Mouse (Mus musculus): ENCODE data around the gene Mup4.
A peak's percentile ranks its signal among the peaks of the same experiment; 100 is the strongest.
"Not testable (repeated sequence)": the region's sequence is repeated elsewhere in the genome, so short reads cannot be mapped to it uniquely, and the experiment has no call there.

Gene Mup4

GRCm38 (mm10) chr4:59960610-59961009 is at the start of gene Mup4:
Gene Mup4, minus strand, starts transcription at chr4:59960710.
- no peak for DNase-seq

- DNase-seq: not testable (repeated sequence)
Observed at GRCm38 (mm10) chr4:59997894-59998293, 37.4 kb upstream of the Mup4 start.

- DNase-seq: no peak
Observed at GRCm38 (mm10) chr4:59963405-59964344, 3.2 kb upstream of the Mup4 start, which contains the start of gene Mup6. Gene Mup6, plus strand, starts transcription at chr4:59964294.

DNA sequence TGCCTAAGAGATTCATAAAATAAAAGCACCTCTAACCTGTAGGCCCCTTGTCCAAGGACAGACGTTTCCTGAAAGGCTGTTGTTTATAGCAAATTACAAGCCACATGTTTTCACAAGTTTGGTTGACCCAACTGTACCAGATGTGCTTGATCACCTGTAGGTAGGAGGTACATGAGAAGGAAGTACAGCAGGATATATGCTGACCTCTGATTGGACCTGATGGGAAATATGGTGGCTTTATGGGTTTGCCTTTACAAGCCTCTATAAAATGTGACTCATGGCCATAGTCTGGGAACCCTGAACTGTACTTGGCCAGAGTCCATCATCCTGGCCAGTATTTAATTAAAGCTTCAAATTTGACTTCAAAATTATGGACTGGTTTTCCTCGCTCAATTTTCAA is 23.0 kb downstream of the Mup4 start:
- no peak for DNase-seq

DNA sequence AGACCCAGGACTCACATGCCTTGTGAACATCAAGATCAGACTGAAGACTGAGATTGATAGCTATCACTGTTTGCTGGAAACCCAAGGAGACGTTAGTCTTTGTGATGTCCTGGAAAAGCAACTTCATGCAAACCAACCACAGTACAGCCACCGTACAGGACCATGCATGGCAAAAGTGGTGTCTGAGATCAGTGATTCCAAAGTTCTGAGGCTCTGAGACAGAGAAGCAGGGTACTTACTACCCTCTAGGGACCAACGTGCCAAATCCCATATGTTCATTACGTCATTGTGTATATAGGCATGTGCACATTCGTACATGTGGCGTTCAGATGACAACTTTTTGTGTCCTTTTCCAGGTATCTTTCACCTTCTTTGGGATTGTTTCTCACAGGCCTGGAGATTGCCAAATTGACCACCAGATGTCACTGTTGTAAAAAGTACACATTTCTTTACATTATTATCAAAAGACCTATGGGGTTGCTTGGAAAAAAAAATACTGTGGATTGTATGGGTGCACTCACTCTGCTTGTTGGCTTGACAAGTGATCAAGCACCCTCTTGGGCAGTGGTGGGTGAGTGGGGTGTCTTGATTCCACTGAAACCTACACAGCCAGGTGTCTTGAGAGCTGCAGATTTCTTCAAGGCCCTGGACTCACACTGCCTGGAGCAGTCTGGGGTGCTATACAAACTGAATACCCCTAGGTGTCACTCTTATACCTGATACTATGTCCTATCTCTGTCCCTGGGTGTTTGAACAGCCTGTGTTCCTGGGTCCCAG is 27.8 kb downstream of the Mup4 start:
- no peak for DNase-seq

- peak; percentile 74 for DNase-seq
Observed at GRCm38 (mm10) chr4:59928347-59928746, 32.2 kb downstream of the Mup4 start.

DNA sequence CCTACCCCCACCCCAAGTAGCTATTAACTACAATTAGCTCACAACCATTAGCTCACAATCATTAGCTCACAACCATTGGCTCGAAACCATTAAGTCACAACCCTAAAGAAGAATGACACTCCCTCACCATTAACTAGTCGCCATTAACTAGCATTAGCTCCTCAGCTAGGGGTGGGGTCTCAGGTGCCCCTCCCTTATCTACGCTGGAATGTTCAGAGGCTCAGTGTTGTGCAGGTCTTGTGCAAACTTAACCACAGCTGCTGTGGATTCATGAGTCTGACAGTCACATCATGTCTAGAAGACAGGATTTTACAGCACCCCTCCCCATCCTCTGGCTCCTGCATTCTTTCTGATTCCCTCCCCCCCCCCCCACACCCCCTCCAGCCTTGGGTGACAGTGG is 32.8 kb downstream of the Mup4 start:
- no peak for DNase-seq

- DNase-seq: no peak
Observed at GRCm38 (mm10) chr4:59925082-59925481, 35.4 kb downstream of the Mup4 start.

- no peak for DNase-seq
Observed at GRCm38 (mm10) chr4:59917966-59918365, 42.5 kb downstream of the Mup4 start.

DNA sequence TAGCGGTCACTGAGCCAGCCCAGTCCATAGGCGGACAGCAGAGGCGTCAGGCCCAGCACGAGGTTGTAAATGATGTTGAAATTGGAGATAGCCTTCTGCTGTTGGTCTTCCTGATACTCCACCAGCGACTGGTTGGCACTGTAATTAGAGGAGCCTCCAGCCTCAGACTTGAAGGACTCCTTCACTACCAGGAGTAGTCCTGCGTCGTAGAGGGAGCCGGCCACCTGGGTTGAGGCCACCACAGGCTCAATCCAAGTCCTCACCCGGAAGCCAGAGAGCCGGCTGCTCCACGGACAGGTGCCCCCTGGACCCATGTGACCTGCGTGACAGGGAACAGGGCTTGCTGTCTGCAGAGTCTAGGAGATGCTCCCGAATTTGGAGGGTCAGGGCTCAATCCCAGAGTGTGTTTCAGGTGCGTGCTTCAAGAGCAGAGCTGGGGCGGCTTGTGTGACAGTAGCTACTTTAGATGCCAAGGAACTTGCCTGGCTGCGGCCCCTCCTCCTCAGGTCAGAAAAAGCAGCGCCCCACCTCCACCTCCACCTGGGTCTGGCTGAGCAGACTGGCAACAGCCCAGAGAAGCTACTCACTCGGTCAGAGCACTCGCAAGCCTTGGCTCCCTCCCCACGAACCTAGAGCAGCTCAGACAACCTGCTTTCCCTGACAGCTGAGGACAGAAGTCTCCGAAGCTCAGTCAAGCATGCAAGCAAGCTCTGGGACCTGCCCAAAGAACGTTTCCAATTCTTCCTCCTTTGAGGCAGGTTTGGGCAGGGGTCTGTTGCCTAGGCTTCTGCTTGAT is 45.7 kb downstream of the Mup4 start, which contains the start of gene Slc46a2:
Gene Slc46a2 (minus strand): TSS at position 449 of the 796 bp plus-strand sequence.
- no peak for DNase-seq

- no peak for DNase-seq
Observed at GRCm38 (mm10) chr4:59908785-59909184, 51.7 kb downstream of the Mup4 start.

GRCm38 (mm10) chr4:59907657-59908230 is 52.8 kb downstream of the Mup4 start:
- no peak for DNase-seq

DNA sequence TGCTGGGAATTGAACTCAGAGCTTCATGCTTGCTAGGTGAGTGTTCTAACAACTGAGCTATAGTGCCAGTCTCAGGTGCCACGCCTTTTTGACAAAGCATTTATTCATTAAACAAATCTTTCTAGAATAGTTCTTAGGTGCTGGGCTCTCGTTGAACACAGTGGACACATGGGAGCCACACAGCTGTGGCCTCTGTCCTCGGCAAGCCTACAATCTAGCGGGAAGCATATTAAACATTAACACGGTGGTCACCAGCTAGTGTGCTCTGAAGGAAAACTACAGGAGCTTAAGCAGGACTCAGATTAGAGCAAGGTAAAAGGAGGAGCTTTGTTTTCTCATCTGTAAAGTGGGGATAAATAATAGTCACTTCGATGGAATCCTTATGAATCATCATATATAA is 53.4 kb downstream of the Mup4 start:
- no peak for DNase-seq

Data from lung, postnatal 14 days (tissue).